10 mouse cellular contexts compared by ENCODE assay signal in genomic region chr3:108410359-108410714, GRCm38 (mm10). TPM values are rescaled to one million over a fixed set of nuclear protein-coding genes. Genes with fewer than 3 reads are reported as not detected.
DNase-seq lines count a peak whose midpoint lies in the region; ATAC-seq and TF ChIP-seq lines count a peak whose summit lies in the region.
"Had no signal": no experiment of that assay in that cellular context is flagged by ENCODE, and none has a peak within 500 bp of the region (broad histone marks: within the 10 kb centered on the region; RNA-seq: fewer than 3 reads in every experiment).

No protein-coding gene starts in this region.

- H3K36me3 ChIP-seq in heart, embryonic 10.5 days, result peaks cover 20% of the 10 kb centered on the region
- peaks cover 31% of the 10 kb centered on the region for H3K36me3 ChIP-seq in embryonic facial prominence, embryonic 14.5 days (ENCODE audit: control insufficient read depth, insufficient read depth, low read length)
- H3K36me3 ChIP-seq in kidney, postnatal 0 days (ENCODE audit: insufficient read depth, low read length), result peaks cover 19% of the 10 kb centered on the region; the same call in 1 of the 2 replicates
- H3K36me3 ChIP-seq in neural tube, embryonic 12.5 days, result peaks cover 70% of the 10 kb centered on the region

- ATAC-seq in embryonic facial prominence, embryonic 14.5 days (ENCODE audit: low read depth), result peak; percentile 16; the same call in 1 of the 2 replicates
- ATAC-seq in kidney, postnatal 0 days (replicated peaks; ENCODE audit: low FRiP score, low read depth), result no peak; the same call in 1 of the 2 replicates
- peak; percentile 39 for ATAC-seq in neural tube, embryonic 12.5 days (ENCODE audit: low FRiP score, low read depth)
- ATAC-seq: liver, postnatal 0 days had no signal

- H3K4me1 ChIP-seq in heart, embryonic 10.5 days, result peaks cover 28% of the 10 kb centered on the region
- peaks cover 12% of the 10 kb centered on the region for H3K4me1 ChIP-seq in embryonic facial prominence, embryonic 14.5 days (ENCODE audit: control insufficient read depth, insufficient read depth, low read length)
- H3K4me1 ChIP-seq in kidney, postnatal 0 days (replicated peaks; ENCODE audit: insufficient read depth, low read length), result peaks cover 29% of the 10 kb centered on the region
- peaks cover 85% of the 10 kb centered on the region for H3K4me1 ChIP-seq in neural tube, embryonic 12.5 days

- no peaks in the 10 kb centered on the region for H3K9me3 ChIP-seq in heart, embryonic 10.5 days
- H3K9me3 ChIP-seq in embryonic facial prominence, embryonic 14.5 days (ENCODE audit: control insufficient read depth, low read length), result peaks cover 23% of the 10 kb centered on the region
- no peaks in the 10 kb centered on the region for H3K9me3 ChIP-seq in kidney, postnatal 0 days (replicated peaks; ENCODE audit: low read length)
- peaks cover 8% of the 10 kb centered on the region for H3K9me3 ChIP-seq in neural tube, embryonic 12.5 days

- H3K9ac ChIP-seq in embryonic facial prominence, embryonic 14.5 days (ENCODE audit: low read depth, low read length), result peak overlapping the region; percentile 28; the same call in 1 of the 2 replicates
- H3K9ac ChIP-seq in kidney, postnatal 0 days (ENCODE audit: low read depth, low read length), result peak overlapping the region; percentile 44; the same call in 1 of the 2 replicates
- peak overlapping the region; percentile 81 for H3K9ac ChIP-seq in neural tube, embryonic 12.5 days
- H3K9ac ChIP-seq: liver, postnatal 0 days had no signal

- H3K4me3 ChIP-seq in heart, embryonic 10.5 days, result no peak overlapping the region
- no peak overlapping the region for H3K4me3 ChIP-seq in embryonic facial prominence, embryonic 14.5 days (ENCODE audit: low read depth, low read length)
- H3K4me3 ChIP-seq in kidney, postnatal 0 days (replicated peaks; ENCODE audit: low read depth, low read length), result no peak overlapping the region
- peak overlapping the region; percentile 44 for H3K4me3 ChIP-seq in neural tube, embryonic 12.5 days

- TF ChIP-seq CTCF in kidney, postnatal 0 days (IDR thresholded peaks at IDR 0.05; ENCODE audit: low read depth), result no peak

- H3K27ac ChIP-seq in heart, embryonic 10.5 days, result peak overlapping the region; percentile 43
- H3K27ac ChIP-seq in embryonic facial prominence, embryonic 14.5 days (replicated peaks; ENCODE audit: low read depth, low read length), result no peak overlapping the region
- H3K27ac ChIP-seq in kidney, postnatal 0 days, result peak overlapping the region; percentile 97
- peak overlapping the region; percentile 78 for H3K27ac ChIP-seq in neural tube, embryonic 12.5 days

- no peak for DNase-seq in heart, embryonic 10.5 days (ENCODE audit: low spot score)
- no peak for DNase-seq in heart, adult 11 months
- no peak for DNase-seq in embryonic facial prominence, embryonic 14.5 days (ENCODE audit: low spot score)
- DNase-seq in kidney, postnatal 0 days (ENCODE audit: low spot score), result no peak
- DNase-seq in gastrocnemius, postnatal 4 days (ENCODE audit: low spot score in 2 of 2), result no peak
- no peak for DNase-seq in MN1 (ENCODE audit: low spot score)
- DNase-seq in heart, postnatal 4 days, result no peak
- DNase-seq: liver, postnatal 0 days; thymus, postnatal 4 days had no signal

- peaks cover 59% of the 10 kb centered on the region for H3K27me3 ChIP-seq in heart, embryonic 10.5 days (ENCODE audit: insufficient read depth, poor library complexity, severe bottlenecking)
- H3K27me3 ChIP-seq in embryonic facial prominence, embryonic 14.5 days (replicated peaks; ENCODE audit: control insufficient read depth, insufficient read depth, low read length), result 0 out of 2 replicates have a peak, but pooled peaks cover 3% of the 10 kb centered on the region
- no peaks in the 10 kb centered on the region for H3K27me3 ChIP-seq in kidney, postnatal 0 days (ENCODE audit: insufficient read depth, low read length)
- no peaks in the 10 kb centered on the region for H3K27me3 ChIP-seq in neural tube, embryonic 12.5 days (replicated peaks)

- peak overlapping the region; percentile 43 for H3K4me2 ChIP-seq in embryonic facial prominence, embryonic 14.5 days (ENCODE audit: low read depth, low read length)
- peak overlapping the region; percentile 41 for H3K4me2 ChIP-seq in kidney, postnatal 0 days (ENCODE audit: low read length)
- H3K4me2 ChIP-seq in neural tube, embryonic 12.5 days (replicated peaks), result peak overlapping the region; percentile 92

- WGBS in heart, embryonic 10.5 days, result 22% methylated on average over 5 of the region's 5 CpGs
- 33% methylated on average over 5 of the region's 5 CpGs for WGBS in embryonic facial prominence, embryonic 14.5 days
- WGBS in kidney, postnatal 0 days, result 26% methylated on average over 5 of the region's 5 CpGs
- 6% methylated on average over 5 of the region's 5 CpGs for WGBS in neural tube, embryonic 12.5 days

RNA-seq across cellular contexts. Expression of gene Celsr2, which starts 5.0 kb away (rescaled TPM):
- 2.7 and 2.8 TPM in 2 replicates for polyA plus RNA-seq in heart, embryonic 10.5 days (2016; fragmentation: Nextera tagmentation; extraction: Ambion mirVana)
- polyA plus RNA-seq in embryonic facial prominence, embryonic 14.5 days (2014; fragmentation: Nextera tagmentation; extraction: Ambion mirVana), result 11.8 and 13.9 TPM in 2 replicates
- 15.1 and 16.9 TPM in 2 replicates for polyA plus RNA-seq in kidney, postnatal 0 days (2015; fragmentation: Nextera tagmentation; extraction: Ambion mirVana)
- polyA plus RNA-seq in neural tube, embryonic 12.5 days (2016; fragmentation: Nextera tagmentation; extraction: Ambion mirVana), result 71.4 and 71.5 TPM in 2 replicates
- 1 to 10 TPM; 3.0 to 5.9 TPM for total RNA-seq in gastrocnemius, postnatal 4 days (2021)
- 1 to 10 TPM; 9.0 to 9.5 TPM for total RNA-seq in heart, postnatal 4 days (2021)

RNA-seq across cellular contexts. Expression of gene Psrc1, which starts 26.7 kb away (rescaled TPM):
- 44.0 and 57.6 TPM in 2 replicates for polyA plus RNA-seq in heart, embryonic 10.5 days (2016; fragmentation: Nextera tagmentation; extraction: Ambion mirVana)
- 31.2 and 38.1 TPM in 2 replicates for polyA plus RNA-seq in embryonic facial prominence, embryonic 14.5 days (2014; fragmentation: Nextera tagmentation; extraction: Ambion mirVana)
- 19.0 and 20.4 TPM in 2 replicates for polyA plus RNA-seq in kidney, postnatal 0 days (2015; fragmentation: Nextera tagmentation; extraction: Ambion mirVana)
- polyA plus RNA-seq in neural tube, embryonic 12.5 days (2016; fragmentation: Nextera tagmentation; extraction: Ambion mirVana), result 35.7 and 37.1 TPM in 2 replicates
- 1 to 10 TPM; 4.1 to 6.0 TPM for total RNA-seq in gastrocnemius, postnatal 4 days (2021)
- 1 to 10 TPM; 6.7 to 8.8 TPM for total RNA-seq in heart, postnatal 4 days (2021)

RNA-seq across cellular contexts. Expression of gene Sars, which starts 34.7 kb away (rescaled TPM):
- 106 and 130 TPM in 2 replicates for polyA plus RNA-seq in heart, embryonic 10.5 days (2016; fragmentation: Nextera tagmentation; extraction: Ambion mirVana)
- polyA plus RNA-seq in embryonic facial prominence, embryonic 14.5 days (2014; fragmentation: Nextera tagmentation; extraction: Ambion mirVana), result 111 and 125 TPM in 2 replicates
- 118 and 135 TPM in 2 replicates for polyA plus RNA-seq in kidney, postnatal 0 days (2015; fragmentation: Nextera tagmentation; extraction: Ambion mirVana)
- polyA plus RNA-seq in neural tube, embryonic 12.5 days (2016; fragmentation: Nextera tagmentation; extraction: Ambion mirVana), result 212 and 213 TPM in 2 replicates
- 100 to 1,000 TPM; 107 to 113 TPM for total RNA-seq in gastrocnemius, postnatal 4 days (2021)
- 10 to 100 TPM; 88.2 to 90.6 TPM for total RNA-seq in heart, postnatal 4 days (2021)

RNA-seq across cellular contexts. Expression of gene Mybphl, which starts 45.6 kb away (rescaled TPM):
- 60.0 and 65.8 TPM in 2 replicates for polyA plus RNA-seq in heart, embryonic 10.5 days (2016; fragmentation: Nextera tagmentation; extraction: Ambion mirVana)
- not detected in 2 replicates for polyA plus RNA-seq in embryonic facial prominence, embryonic 14.5 days (2014; fragmentation: Nextera tagmentation; extraction: Ambion mirVana)
- not detected in 2 replicates for polyA plus RNA-seq in kidney, postnatal 0 days (2015; fragmentation: Nextera tagmentation; extraction: Ambion mirVana)
- 0.25 and 0.26 TPM in 2 replicates for polyA plus RNA-seq in neural tube, embryonic 12.5 days (2016; fragmentation: Nextera tagmentation; extraction: Ambion mirVana)
- total RNA-seq in gastrocnemius, postnatal 4 days (2021), result not detected
- 10 to 100 TPM; 44.7 to 57.2 TPM for total RNA-seq in heart, postnatal 4 days (2021)

Comparison
In these comparisons a context has a peak if more than half of its experiments do, and no peak if none do; other contexts are left out.
1. H3K4me2 ChIP-seq: peak in every context shown above with its lines; median percentile 92 in neural tube, embryonic 12.5 days; 43 in embryonic facial prominence, embryonic 14.5 days; 41 in kidney, postnatal 0 days.
2. H3K9ac ChIP-seq: peak in every context shown above with its lines; median percentile 81 in neural tube, embryonic 12.5 days; 44 in kidney, postnatal 0 days; 28 in embryonic facial prominence, embryonic 14.5 days.